Mouse (Mus musculus) frontal cortex, postnatal 36 days (tissue): ENCODE results near the gene Etnk1.
"Not testable (repeated sequence)": the region's sequence is repeated elsewhere in the genome, so short reads cannot be mapped to it uniquely, and the experiment has no call there.

Experiments
- DNase-seq, 2 experiments: peaks; one replicate each; pipeline ENCODE4 v3.0.0; 2022; ENCODE audit warnings: low spot score in 2 of 2

Etnk1 gene

DNA sequence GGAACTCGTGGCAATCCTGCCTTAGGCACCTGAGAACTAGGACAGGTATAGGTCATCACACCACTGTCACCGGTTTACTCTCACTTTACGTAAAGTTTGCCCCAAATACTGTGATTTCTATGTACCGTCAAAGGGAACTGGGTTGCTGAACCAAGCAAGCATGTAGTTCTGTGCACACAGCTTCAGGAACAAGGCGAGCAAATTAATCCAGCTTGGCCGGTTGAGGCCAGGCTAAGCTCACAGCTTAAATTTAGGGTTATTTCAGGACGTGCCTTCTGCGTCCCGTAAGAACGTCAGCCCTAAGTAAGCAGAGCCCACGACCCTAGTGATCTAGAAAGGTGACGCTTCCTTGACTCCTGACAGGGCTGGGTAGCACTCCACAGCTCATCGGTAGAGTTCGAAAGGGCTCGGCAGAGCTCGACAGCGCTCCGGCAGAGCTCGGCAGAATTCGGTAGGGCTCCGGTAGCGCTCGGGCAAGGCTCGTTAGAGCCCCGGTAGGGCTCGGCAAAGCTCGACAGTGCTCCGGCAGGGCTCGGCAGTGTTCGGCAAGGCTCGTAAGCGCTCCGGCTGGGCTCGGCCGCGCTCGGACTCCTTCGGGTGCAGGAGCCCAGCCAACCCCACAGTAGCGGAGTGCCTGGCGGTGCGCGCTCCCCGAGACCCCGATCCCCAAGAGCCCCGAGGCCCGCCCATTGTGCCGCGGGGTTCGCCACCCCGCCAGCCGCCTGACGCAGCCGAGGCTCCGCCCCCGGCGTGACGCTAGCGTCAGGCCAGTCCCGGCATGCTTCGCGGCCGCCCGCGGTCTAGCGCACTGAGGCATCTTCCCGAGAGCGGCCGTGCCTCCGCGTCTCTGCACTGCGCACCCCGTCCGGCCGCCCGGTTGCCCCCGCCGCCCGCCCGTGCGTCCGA is at the start of gene Etnk1:
TSS of gene Etnk1 (plus strand) at position 770 of the 906 bp plus-strand sequence.
- DNase-seq, result peak; percentile 99 to 100

DNA sequence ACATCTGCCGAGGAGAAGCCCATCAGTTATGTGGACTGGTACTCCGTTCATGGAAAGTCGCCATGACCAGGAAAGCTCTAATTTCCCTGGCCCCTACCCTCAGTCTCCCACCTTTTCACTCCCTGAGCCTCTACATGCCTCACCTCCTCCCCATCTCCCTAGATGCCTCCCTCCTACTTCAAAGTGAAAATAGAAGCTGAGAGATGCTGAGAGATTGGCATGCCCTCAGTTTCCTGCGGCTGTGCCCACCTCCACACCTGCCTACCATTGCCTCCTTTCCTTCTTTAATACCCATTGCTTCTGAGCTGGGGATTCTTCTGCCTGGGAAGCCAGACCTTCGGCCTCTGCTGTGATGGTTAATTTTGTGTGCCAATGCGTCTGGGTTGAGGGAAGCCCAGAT is 47.7 kb upstream of the Etnk1 start:
- DNase-seq, result peak in 1 of 2 experiments; percentile 11

DNA sequence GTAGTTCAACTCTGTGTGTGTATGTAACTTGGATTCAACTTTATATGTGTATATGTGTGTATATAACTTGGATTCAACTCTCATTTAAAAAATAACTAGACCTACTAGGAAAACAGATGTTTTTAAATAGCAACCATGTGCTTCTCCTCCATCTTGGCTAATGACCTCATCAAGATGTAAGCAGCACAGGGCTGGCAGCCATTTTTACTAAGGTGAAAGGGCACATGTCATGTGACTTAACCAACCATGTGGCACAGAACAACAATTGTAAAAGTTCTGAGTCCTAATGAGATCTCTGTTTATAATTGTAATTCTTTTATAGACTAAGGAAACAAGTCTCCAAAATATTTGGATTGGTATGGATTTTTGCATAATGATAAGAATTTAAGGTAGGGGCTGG is 41.3 kb upstream of the Etnk1 start:
- no peak for DNase-seq

DNA sequence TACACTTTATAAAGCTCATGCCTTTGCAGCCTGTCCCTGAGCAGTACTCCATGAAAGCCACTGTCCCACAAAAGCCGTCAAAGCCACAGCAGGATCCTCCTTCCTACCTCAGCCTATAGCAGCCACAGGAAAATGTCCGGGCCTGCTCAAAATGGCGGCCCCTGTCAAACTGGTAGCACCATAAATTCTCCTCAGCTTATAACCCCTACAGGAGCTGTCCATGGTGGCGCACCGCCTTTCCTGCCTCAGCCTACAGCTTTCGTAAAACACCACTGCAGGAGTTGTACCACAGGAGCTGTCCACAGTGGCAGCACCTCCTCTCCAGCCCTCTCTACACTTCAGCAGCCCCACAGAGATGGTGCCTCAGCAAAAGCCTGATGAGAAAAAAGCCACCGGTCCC is 37.6 kb upstream of the Etnk1 start:
- no peak for DNase-seq

DNA sequence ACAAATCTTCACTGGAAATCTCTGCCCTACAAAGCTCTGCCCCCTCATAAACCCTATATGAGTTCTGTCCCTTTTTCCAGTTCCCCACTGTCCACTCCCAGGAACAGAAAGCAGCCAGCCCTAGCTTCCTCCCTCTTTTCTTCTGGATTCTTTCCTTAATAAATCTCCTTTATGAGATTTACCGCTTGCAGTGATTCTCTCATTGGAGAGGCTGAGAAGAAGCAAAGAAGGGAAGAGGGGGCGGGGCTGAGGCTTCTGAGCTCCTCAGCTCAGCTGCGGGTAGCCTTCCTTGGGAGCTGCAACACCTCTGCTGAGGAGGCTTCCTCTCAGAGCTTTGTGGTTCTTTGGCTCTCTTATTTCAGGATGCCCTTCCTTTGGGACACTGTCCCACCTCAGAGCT is 37.1 kb upstream of the Etnk1 start:
- no peak for DNase-seq

DNA sequence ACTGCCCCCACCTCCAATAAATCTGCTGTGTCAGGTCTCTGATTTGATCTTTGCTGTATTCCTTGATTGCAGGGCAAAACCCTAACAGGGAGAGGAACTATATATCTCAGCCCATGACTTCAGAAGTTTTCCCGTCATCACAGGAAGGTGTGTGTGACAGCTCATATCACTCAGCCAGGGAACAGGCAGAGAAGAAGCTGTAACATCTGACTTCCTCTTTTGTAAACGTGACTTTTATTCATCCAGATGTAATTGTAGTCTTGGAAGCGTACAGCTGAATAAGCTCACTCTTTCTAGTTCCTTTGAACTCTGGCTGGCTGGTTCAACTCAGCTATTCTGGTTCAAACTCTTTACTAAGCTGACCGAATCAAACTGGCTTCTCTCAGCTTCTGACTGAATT is 36.6 kb upstream of the Etnk1 start:
- DNase-seq, result no peak

DNA sequence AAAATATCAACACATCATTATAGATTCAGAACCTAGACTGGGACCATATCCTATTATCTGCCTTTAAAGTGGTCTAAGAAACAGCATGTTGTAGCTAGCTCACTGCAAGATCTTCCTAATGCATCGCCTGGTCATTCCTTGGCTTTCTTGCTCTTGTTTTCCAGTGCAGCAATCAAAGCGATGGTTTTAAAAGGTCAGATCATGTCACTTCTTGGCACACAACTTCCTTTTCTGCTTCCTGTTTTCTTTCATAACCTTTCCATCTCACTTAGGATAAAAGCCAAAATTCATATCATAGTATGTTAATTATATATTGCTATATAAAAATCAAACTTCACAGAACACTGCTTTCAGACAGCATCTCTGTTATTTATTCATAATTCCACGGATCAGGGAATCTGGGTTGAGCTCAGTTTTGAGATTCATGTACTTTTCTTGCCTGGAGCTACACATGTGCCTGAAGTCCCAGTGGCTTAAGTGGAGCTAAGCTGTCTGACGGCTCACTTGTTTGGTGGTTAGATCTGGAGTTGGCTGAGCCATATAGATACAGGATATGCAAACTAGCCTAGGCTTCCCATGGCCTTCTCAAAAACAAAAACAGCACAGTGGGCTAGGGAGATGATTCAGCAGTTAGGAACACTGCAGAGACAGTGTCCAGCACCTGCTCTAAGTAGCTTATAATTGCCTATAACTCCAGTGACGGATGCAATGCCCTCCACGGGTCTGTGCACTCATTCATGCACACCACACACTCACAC is 34.9 kb upstream of the Etnk1 start:
- DNase-seq, result no peak

DNA sequence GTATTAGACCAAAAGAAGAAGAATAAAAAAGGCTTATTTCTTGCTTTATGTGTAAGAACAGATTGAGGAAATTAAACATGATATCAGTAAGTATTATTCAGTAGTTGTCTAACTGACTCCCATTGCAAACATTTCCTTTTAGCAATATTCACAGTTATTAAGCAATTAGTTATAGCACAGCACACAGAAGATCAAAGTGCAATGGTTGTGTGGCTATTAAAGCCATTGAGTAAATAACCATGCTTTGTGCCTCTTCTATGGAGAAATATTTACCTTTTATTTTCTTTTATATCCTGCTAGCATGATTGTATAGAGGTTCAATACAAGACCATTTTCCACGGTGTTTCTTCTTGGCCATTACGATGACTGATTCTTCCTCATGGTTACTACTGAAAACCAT is 33.9 kb upstream of the Etnk1 start:
- DNase-seq, result no peak

DNA sequence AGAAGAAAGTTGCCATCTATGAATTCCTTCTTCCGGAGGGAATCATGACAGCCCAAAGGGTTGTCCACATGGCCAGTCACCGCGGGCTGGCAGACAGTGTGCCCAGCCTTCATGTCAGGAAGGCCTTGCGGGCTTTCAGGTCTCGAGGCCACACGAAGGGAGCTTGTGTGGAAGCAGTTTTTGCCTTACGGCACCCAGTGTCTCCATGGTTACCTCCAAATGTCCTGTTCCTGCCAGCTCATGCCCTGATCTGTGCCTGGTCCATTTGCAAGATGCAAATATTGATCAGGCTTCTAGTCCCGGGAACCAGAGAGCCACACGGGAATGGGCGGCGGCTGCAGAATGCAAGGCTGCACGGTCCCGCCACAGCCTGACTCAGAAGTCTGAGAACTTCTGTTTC is 31.9 kb upstream of the Etnk1 start:
- DNase-seq, result no peak

DNA sequence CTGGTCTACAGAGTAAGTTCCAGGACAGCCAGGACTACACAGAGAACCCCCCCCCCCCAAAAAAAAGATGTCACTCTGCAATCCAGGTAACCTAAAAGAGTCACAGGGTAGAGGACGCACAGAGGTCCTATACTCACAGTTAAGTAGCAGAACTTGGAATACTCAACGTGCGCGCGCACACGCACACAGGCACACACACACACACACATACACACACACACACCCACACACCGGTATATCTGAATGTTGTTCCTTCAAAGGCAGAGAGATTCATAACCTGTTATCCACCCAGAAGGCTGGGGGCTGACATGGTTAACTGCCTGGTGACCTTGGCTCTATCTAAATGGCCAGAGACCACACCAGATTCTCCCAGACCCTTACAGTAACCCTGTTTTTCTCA is 30.3 kb upstream of the Etnk1 start:
- no peak for DNase-seq

DNA sequence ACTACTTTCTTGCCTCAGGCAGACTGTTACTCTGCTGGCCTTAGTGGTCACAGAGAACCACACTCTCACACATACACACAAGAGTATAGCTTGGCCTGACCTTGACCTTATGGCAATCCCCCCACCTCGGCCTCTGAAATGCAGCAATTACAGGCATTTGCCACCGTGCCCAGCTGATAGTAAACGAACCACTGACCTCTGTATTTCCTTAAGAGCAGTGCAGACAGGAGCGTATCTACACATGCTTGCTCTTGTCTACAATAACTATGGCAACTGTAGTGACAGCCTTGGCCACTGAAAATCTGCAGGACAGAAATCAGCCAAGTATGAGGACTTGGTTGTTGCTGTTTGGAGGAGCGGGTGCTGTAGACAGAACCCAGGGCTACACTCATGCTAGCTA is 29.7 kb upstream of the Etnk1 start:
- no peak for DNase-seq

DNA sequence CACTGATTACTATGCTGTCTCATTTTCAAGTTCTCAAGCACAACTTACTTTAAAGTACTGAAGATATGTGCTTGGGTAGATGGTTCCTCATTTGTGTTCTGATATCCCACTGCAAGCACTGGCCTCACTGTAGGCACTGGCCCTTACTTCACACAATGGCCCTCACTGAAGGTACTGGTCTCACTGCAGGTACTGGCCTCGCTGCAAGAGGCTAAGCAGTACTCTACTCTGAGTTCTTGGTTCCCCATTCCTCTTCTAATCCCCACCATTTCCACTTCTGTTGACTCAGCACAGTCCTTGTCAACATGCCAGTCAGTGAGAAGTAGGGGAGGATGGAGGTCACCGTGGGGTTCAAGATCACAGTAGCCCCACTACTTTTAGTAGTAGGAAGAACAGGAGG is 27.6 kb upstream of the Etnk1 start:
- no peak for DNase-seq

DNA sequence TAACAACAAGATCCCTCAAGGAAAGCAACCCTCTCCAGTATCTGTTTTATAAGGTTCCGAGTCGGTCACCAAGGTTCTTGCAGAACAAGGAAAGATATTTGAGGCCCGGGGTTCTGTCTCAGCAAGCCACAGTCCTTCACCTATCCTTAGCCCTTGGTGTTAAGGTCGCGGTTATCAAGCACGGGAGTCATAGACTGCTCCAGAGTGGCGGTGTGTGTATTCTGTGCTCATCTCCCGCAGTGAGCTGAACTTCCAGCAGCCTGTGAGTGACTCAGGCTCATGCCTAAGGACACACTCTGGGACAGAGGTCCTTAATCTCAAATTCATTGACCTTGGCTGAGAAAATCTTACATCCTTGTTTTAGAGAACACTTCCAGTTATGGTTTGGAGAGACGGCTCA is 26.1 kb upstream of the Etnk1 start:
- DNase-seq, result no peak

DNA sequence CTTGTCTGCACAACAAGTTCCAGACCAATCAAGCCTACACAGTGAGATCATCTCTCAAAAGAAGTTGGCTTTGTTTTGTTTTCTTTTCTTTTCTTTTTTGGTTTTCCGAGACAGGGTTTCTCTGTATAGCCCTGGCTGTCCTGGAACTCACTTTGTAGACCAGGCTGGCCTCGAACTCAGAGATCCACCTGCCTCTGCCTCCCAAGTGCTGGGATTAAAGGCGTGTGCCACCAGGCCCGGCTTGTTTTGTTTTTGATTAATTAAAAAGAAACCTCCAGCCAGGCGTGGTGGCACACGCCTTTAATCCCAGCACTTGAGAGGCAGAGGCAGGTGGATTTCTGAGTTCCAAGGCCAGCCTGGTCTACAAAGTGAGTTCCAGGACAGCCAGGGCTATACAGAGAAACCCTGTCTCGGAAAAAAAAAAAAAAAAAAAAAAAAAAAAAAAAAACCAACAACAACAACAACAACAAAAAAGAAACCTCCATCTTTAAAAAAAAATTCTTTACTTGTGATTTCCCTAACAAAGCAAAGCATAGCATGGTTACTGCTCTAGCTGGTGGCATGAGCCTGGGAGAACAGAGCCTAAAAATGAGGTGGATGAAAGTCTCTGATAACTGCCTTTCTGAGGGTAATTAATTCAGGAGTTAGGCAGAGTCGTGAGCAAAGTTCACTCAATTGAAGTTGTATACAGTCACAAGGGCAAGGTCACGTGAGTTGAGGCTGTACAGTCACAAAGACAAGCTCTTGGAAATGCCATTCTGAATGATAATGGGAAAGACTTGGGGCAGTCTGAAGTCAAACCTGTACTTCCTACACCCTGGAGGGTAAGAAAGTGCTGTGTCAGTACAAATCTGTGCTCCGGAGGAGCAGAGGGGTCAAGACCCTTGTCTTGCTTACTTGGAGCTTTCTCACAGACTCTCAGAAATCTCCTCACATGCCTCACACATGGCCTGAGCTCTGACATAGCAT is 25.1 kb upstream of the Etnk1 start:
- DNase-seq, result not testable (repeated sequence)

DNA sequence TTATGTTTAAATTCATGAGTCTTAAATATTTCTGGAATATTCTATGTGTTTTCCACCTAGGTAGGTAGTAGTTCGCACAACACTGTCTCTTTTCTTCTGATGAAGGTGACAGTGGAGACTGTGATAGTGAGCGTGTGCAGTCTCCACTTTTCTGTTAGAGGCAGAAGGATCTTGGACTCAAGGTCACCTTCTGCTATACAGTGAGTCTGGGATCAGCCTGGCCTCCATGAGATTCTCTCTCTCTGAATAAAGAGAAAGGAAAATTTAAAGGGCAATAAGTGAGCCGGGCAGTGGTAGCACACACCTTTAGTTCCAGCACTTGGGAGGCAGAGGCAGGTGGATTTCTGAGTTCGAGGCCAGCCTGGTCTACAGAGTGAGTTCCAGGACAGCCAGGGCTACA is 24.2 kb upstream of the Etnk1 start:
- no peak for DNase-seq

DNA sequence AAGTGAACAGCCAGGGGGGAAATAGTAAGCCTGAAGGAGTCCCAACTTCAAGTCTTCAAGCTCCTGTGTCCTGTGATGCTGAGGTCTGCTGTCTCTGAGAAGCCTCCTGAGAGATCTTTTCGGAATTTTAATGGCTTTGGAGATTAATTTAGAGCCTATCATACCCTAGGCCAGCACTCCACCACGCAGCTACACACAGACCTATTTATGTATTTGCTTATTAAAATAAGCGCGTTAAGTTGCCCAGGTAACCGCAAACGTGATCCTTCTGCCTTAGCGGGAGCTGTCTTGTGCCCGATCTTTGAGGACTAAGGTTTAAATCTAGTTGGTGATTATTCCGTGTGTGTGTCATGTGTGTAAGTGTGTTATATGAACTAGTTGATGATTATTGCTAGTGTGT is 23.7 kb upstream of the Etnk1 start:
- DNase-seq, result no peak

DNA sequence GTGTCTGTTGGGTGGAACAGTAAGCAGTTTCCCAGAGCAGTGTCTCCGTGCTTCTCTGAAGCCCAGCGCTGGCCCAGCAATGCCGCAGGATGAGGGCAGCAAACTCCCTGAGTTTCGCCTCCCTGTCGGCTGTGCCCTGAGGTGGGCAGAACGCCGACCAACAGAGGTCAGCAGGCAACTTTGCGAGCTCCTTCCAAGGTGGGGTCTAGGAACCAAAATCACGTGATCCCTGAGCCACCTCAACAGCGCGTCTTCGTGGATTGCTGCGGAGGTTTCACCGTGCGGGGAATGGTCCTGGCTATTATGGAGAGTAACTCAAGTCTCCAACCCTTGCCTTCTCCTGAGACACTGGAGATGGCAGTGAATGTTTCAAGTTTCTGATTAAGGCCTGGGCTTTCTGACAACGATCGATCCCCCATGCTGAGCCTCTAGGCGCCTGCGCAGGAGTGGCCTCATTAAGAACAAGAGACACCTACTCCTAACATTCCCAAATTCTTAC is 23.2 kb upstream of the Etnk1 start:
- DNase-seq, result peak in 1 of 2 experiments; percentile 25

DNA sequence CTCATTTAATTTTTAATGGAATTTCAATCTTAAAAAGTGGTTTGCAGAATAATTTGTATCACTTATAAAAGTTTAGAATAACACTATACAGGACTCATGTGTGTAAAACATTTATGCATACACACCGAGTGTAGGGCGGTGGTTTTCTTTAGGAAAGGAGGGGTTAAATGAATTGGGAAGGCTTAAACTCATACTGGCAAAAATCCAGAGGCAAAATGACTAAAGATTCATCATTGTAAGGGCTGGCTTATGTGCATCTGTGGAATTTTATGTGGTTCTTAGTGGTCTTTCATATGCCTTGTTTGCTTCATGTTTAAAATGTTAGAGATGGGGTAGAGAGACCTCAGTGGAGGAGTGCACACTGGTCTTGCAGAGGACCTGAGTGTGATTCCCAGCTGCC is 22.5 kb upstream of the Etnk1 start:
- no peak for DNase-seq

DNA sequence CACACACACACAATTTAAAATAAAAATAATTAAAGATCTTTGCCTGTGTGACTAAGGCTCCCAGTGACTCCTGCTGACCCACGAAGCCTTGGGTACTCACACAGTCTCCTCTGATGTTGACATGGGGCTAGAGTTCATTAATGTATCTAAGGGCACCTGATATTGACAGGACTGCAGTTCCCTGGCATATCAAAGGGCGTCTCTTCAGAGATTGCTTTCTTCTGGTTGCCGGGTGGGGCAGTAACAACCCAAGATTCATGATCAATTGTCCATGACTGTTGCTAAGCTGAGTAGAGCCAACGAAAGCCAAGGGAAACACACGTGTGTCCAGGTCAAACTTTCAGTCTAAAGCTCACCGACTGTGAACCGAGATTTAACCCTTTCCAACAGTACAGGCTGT is 22.0 kb upstream of the Etnk1 start:
- no peak for DNase-seq

DNA sequence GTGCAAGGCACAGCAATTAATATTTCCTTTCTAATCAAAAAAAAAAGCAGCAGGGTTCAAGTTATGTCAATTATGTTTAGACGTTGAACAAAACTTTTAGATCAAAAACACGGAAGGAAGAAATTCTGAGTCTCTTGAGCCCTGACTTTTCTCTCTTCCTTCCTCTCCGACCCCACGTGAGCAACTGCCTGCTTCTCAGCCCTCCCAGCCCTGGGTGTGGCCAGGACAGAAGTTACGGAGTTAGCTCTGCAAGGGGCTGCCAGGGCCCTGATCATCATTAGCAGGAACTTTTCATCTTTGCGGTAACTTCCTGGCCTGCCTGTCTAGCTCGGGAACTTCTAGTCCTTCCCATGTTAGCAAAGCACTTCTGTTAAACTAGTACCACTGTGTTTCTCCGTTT is 20.3 kb upstream of the Etnk1 start:
- no peak for DNase-seq

DNA sequence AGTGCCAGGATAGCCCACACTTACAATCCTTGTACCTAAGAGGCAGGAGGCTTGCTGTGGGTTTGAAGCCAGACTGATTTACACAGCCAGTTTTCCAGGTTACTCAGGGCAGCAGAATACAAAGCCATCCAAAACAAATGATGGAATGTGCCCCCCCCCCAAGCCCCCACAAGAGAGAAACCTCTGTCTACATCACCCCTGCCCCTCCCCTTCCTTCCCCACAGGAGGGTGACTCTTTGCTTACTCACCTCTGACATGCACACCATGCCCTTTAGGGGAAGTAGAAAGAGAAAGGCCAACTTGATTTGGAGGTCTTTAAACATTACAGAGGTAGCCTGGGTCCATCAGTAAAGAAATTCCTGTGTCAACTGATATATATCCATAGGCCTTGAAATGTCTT is 18.2 kb upstream of the Etnk1 start:
- DNase-seq, result no peak

DNA sequence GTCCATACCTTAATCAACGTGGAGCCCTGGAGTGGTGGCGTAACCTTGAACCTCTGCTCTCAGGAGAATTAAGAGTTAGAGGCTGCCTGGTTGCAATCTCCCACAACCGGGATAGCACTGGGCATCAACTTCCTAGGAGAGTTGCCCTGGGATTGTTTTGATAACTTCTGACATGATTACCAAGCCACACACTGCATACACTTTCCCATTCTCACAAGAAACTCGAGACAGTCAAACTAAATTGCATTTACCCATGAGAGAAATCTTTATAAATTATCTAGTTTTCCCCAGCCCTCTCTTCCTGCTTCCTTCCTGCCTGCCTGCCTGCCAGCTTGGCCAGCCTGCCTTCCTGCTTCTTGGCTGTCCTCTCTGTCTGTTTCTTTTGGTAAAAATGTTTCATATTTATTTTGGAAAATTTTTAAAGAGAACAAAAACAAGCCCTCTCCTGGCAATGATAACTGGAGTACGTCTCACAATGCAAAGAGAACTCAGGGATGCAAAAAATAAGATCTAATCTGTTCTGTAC is 17.2 kb upstream of the Etnk1 start:
- DNase-seq, result no peak
